Mouse (Mus musculus) cortical plate, adult 2 months (tissue): Measurements from ENCODE around the gene Misp.

Experiments used
- CTCF ChIP-seq: fragments of 200-500 bp; IDR thresholded peaks from 2 replicates; pipeline ENCODE4 v1.5.1; 2011; ENCODE audit warnings: mild to moderate bottlenecking, control low read depth, low read length; ENCODE audit not compliant: insufficient read depth; ENCODE audit errors: extremely low read depth
- POLR2A ChIP-seq: fragments of 200-500 bp; IDR thresholded peaks from 2 replicates; pipeline ENCODE4 v1.6.1; 2011; ENCODE audit warnings: mild to moderate bottlenecking, low read length, control low read depth; ENCODE audit not compliant: insufficient read depth; ENCODE audit errors: extremely low read depth

GRCm38 (mm10) chr10:79778006-79778405 lies 42.8 kb upstream of the Misp start:
- no peak for TF ChIP-seq CTCF
- no peak for TF ChIP-seq POLR2A
